Mouse (Mus musculus): ENCODE measurements around the gene Mta3.

The Mta3 gene

DNA sequence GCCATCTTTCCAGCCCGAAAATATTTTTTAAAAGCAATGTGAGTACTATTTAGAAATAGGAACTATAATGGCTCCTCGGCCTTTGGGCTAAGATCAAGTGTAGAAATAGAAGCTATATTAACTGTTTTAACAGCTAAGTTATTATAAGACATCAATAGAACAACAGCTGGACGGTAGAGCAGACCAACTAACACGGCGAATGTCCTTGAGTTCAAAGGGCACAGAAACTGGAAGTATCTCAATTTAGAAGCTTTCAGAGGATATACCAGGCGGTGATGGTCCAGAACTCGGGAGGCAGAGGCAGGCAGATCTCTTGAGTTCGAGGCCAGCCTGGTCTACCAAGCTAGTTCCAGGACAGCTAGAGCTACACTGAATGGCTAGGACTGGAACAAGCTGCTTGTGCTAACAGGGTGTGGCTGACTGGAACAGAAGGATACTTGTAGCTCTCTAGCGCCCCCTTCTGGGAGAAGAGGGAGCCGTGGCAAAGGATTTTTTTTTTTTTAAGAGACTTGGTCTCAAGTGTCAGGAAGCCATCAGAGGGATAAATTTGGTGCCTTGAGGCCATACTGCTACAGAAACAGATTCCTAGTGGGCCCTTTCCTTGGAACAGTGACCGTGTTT lies 101.9 kb downstream of the Mta3 start:
- peak; percentile 79 to 86 for DNase-seq (ENCODE audit: low read depth in 2 of 2, low spot score in 2 of 2)

DNA sequence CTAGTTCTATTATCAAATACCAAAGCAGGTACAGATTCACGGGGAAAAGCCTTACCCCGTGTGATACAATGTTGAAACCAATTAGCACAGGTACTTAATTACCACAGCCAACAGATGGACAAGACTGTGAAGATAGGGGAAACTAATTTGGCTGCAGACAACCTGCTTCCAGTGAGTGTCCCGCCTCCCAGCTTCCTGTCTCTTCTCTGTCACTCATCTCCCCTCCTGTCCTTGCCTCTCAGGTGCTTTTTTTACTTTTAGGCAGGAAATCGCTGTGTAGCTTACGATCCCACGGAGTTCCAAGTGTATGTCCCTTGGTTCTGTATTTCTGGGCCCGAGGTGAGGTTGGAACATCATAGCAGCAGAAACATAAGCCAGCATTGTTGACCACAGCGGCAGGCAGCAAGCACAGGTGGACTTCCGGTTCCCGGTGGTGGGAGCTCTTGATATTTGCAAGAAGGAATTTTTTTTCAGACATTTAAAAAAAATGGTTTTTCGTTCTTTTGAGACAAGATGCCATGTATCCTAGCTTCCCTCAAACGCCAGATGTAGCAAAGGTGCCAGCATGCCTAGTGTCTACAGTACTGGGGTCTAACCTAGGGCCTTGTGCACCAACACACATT lies 102.6 kb downstream of the Mta3 start:
- no peak for DNase-seq (ENCODE audit: low read depth in 2 of 2, low spot score in 2 of 2)

- no peak for DNase-seq (ENCODE audit: low read depth in 2 of 2, low spot score in 2 of 2)
Observed at GRCm38 (mm10) chr17:83809197-83809829, 103.3 kb downstream of the Mta3 start.

DNA sequence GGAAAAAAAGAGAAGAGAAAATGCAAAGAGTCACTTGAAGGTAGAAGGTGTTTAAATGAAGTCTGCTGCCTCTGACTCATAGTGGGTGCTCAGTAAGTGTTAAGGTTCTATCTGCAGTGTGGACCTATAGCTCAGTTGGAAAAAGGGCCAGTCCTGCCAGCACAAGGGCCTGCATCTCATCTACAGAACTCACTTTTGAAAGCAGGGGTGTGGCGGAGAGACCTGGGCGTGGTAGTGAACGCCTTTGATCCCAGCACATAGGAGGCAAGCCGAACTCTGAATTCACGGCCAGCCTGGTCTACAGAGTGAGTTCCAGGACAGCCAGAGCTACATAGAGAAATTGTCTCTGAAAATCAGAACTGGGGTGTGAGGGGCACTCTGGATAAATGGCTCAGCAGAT lies 104.3 kb downstream of the Mta3 start:
- no peak for DNase-seq (ENCODE audit: low read depth in 2 of 2, low spot score in 2 of 2)

GRCm38 (mm10) chr17:83812200-83812944 lies 106.4 kb downstream of the Mta3 start:
- DNase-seq (ENCODE audit: low read depth in 2 of 2, low spot score in 2 of 2): no peak

- DNase-seq (ENCODE audit: low read depth in 2 of 2, low spot score in 2 of 2): no peak
Observed at GRCm38 (mm10) chr17:83813050-83813449, 107.1 kb downstream of the Mta3 start.

- DNase-seq (ENCODE audit: low read depth in 2 of 2, low spot score in 2 of 2): no peak
Observed at GRCm38 (mm10) chr17:83816996-83817395, 111.0 kb downstream of the Mta3 start.

DNA sequence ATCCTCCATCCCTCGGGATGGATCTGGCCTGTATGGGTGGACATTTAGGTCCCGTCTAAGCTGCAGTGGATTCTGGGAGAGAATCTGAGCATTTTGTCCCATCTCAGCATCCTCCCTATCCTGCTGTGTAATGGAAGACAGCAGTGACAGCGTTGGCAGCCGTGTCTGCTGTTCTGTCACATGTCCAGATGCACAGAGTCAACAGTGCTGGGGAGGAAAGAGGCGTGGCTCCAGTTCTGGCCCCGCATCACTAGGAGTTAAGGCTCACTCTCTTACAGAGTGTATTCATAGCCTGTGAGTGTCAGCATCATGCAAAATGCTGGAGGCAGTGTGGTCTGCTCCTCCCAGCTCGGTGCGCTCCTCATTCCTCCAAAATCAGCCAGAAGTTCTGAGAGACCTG lies 113.5 kb downstream of the Mta3 start:
- DNase-seq (ENCODE audit: low read depth in 2 of 2, low spot score in 2 of 2): no peak

GRCm38 (mm10) chr17:83820701-83821100 lies 114.7 kb downstream of the Mta3 start:
- DNase-seq (ENCODE audit: low read depth in 2 of 2, low spot score in 2 of 2): no peak

DNA sequence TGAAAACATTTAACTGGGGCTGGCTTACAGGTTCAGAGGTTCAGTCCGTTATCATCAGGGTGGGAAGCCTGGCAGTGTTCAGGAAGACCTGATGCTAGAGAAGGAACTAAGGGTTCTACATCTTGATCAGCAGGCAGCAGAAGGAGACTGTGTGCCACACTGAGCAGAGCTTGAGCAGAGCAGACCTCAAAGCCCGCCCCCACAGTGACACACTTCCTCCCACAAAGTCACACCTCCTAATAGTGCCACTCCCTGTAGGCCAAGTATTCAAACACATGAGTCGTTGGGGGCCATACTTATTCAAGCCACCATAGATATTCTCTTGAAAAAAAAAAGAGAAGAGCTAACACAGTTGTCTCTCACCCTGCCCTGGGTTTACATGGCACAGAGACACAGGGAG lies 115.9 kb downstream of the Mta3 start:
- DNase-seq (ENCODE audit: low read depth in 2 of 2, low spot score in 2 of 2): no peak

GRCm38 (mm10) chr17:83823835-83824234 lies 117.9 kb downstream of the Mta3 start:
- peak; percentile 42 to 52 for DNase-seq (ENCODE audit: low read depth in 2 of 2, low spot score in 2 of 2)

GRCm38 (mm10) chr17:83829356-83829755 lies 123.4 kb downstream of the Mta3 start:
- no peak for DNase-seq (ENCODE audit: low read depth in 2 of 2, low spot score in 2 of 2)

DNA sequence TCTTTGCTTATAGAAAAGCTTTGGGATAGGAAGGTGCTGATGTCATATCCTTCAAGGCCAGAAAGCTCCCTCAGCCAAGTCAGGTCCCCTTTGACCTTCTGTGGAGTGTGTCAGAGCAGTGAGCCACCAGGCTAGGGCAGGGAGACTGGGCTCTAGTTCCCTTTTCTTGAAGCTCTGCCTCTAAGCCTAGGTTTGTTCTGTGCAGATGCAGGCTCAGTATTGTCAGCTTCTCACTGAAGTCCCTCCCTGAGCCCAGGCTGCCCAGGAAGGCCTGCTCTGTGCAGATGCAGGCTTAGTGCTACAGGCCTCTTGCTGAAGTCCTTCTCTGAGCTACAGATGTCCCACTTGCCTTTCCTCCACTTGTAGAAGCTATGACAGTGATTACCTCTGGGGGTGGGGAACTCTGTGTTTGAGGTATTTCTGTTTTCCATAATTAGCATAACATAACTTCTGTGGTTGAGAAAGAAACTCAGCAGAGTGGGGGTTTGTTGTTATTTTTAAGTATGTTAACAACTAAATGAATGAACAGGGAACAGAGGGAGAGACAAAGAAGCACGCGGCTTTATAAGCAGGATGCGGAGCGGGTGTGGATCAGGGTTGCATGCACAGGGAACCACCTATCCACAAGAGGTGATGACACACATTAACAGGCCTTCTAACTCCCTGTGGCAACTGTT lies 124.8 kb downstream of the Mta3 start:
- no peak for DNase-seq (ENCODE audit: low read depth in 2 of 2, low spot score in 2 of 2)

DNA sequence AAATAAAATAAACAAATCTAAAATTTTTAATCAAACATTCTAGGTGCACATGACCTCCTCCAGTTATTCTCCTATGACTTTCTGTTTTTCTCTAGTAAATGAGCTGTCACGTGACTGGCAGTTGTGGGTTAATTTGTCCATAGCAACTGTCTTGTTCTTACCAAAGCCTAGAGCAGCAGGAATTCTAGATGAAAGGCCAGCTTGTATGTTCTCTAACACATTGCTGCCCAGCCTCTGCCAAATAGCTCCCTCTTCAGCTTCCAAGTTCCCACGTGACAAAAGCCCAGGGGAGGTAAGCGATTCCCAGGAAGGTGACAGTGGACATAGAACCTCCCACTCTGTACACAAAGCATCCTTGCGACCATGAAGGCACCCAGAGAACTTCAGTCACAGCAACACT lies 128.2 kb downstream of the Mta3 start:
- DNase-seq (ENCODE audit: low read depth in 2 of 2, low spot score in 2 of 2): no peak

- DNase-seq (ENCODE audit: low read depth in 2 of 2, low spot score in 2 of 2): no peak
Observed at GRCm38 (mm10) chr17:83836048-83836447, 130.1 kb downstream of the Mta3 start.

DNA sequence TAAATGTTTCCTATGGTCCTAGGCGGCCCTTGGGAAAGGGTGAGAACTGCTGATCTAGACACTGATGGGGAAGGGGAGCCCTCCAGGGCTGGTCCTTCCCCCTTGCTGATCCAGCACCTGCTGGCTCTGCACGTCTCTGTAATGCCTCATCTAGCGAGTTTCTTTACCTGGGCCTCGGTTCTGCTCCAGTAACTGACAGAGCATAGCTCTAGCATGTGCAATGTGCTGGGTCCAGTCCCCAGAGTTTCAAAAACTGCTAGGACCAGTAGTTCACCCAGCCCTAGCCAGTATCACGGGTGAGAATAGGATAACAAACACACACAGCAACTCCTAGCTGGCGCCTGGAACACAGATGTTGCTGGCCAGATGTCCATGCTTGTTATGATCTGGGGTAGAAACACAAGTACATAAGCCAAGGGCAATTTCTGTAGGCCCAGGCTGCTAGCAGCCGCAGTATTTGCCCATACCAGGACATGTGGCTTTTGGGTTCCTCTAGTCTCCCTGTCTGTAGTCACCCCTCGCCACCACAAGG lies 131.8 kb downstream of the Mta3 start:
- no peak for DNase-seq (ENCODE audit: low read depth in 2 of 2, low spot score in 2 of 2)

DNA sequence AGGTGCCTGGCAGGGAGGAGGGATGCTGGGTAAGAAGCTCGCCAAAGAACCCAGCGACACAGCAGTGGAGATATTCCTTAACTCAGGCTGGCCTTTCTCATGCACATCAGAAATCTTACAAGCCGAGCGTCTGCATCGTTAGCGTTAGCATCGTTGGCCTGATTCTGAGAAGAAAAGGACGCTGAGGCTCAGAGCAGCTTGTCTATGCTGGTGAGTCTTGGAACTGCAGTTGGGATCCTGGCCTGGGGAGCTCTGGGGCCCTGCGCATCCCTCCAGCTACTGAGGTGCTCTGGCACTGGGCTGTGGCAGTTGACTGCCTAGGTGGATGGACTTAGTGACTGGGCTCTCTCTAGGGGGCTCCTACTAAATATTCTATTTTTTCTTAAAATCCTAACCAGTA lies 133.2 kb downstream of the Mta3 start:
- no peak for DNase-seq (ENCODE audit: low read depth in 2 of 2, low spot score in 2 of 2)

DNA sequence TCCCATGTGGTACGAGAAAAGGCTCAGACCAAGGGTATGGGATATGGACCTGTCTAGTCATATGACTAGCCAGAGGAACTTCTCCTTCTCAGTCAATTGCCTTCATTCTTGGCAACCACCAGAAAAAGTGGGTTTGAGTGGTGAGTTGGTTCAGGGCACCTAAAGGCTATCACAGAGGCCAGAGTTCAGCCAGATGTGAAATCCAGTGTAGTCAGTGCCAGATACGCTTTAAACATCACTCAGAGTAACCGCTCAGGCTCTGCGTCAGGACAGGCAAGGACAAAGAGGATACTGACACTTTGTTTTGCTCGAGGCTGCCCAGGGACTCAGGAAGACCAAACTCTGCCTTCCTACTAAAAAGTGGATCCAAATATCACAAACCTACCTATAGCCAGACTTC lies 135.0 kb downstream of the Mta3 start:
- no peak for DNase-seq (ENCODE audit: low read depth in 2 of 2, low spot score in 2 of 2)

GRCm38 (mm10) chr17:83843780-83844179 lies 137.8 kb downstream of the Mta3 start:
- DNase-seq (ENCODE audit: low read depth in 2 of 2, low spot score in 2 of 2): no peak

GRCm38 (mm10) chr17:83845538-83845937 lies 139.6 kb downstream of the Mta3 start:
- no peak for DNase-seq (ENCODE audit: low read depth in 2 of 2, low spot score in 2 of 2)
